ENCODE assay signal across 20 mouse cellular contexts in the genomic region with DNA sequence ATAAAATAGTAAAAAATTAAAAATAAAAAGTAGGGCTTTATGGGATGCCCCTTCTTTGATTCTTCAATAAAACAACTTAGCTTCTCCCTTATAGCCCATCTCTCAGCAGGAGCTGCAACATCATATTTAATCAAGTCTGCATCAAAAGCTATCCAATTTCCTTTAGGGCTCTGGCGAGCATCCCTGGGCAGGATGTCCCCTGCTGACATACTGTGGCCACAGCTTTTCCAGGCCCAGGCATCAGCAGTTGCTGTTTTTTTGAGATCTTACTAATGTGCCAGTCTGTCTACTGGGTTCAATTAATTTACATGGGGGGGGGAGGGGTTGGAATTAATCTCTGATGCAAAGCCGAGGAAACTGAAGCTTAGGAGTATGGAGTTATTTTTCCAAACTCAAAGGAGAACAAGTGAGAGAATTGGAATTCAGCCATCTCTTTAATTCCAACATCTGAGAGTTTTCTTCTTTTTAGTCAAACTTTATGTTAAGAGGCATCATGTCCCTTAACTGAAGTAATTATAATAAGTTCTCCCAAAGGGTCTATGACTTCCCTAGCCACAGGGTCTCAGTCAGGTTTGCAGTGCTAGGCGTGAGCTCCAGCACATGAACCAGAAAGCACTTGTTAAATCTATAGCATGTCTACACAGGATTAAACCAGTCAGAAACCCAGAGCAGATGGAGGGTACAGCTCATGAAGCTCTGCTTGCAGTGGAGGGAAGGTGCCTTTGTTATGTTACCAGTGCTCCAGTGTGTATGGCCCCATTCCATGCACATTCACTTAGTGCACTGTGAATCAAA.
A peak's percentile ranks its signal among the peaks of the same experiment; 100 is the strongest.
DNase-seq lines count a peak whose midpoint lies in the region; ATAC-seq and TF ChIP-seq lines count a peak whose summit lies in the region.
"Had no signal": no experiment of that assay in that cellular context is flagged by ENCODE, and none has a peak within 500 bp of the region (broad histone marks: within the 10 kb centered on the region; RNA-seq: fewer than 3 reads in every experiment).

No protein-coding gene starts in this region.

- no peaks in the 10 kb centered on the region for H3K27me3 ChIP-seq in forebrain, embryonic 16.5 days (replicated peaks; ENCODE audit: control insufficient read depth, insufficient read depth, low read length)
- no peaks in the 10 kb centered on the region for H3K27me3 ChIP-seq in forebrain, embryonic 13.5 days
- H3K27me3 ChIP-seq in heart, adult 2 months (ENCODE audit: control insufficient read depth, insufficient read depth, low read length) = no peaks in the 10 kb centered on the region
- H3K27me3 ChIP-seq in stomach, postnatal 0 days (ENCODE audit: control insufficient read depth, insufficient read depth, low read length) = no peaks in the 10 kb centered on the region
- H3K27me3 ChIP-seq: heart, embryonic 15.5 days; limb, embryonic 12.5 days; midbrain, embryonic 13.5 days had no signal

- H3K9ac ChIP-seq in forebrain, embryonic 16.5 days (replicated peaks; ENCODE audit: low read depth, low read length) = no peak overlapping the region
- H3K9ac ChIP-seq in forebrain, embryonic 13.5 days = no peak overlapping the region
- no peak overlapping the region for H3K9ac ChIP-seq in heart, adult 2 months (ENCODE audit: low read depth, low read length)
- H3K9ac ChIP-seq in stomach, postnatal 0 days (ENCODE audit: low read length) = no peak overlapping the region
- H3K9ac ChIP-seq: heart, embryonic 15.5 days; limb, embryonic 12.5 days; midbrain, embryonic 13.5 days had no signal

- H3K27ac ChIP-seq in forebrain, embryonic 16.5 days (ENCODE audit: low read length) = no peak overlapping the region
- H3K27ac ChIP-seq in forebrain, embryonic 13.5 days = no peak overlapping the region
- no peak overlapping the region for H3K27ac ChIP-seq in heart, adult 2 months
- no peak overlapping the region for H3K27ac ChIP-seq in stomach, postnatal 0 days (replicated peaks)
- H3K27ac ChIP-seq: heart, embryonic 15.5 days; limb, embryonic 12.5 days; midbrain, embryonic 13.5 days had no signal

- DNase-seq in Muller cell, postnatal 12 days (ENCODE audit: inconsistent ontology term) = peak; percentile 31
- peak; percentile 50 to 51 for DNase-seq in cerebellum, adult 18-20 months
- peak; percentile 59 to 71 for DNase-seq in cerebellum, postnatal 25 days
- no peak for DNase-seq in c-Kit-positive CD71-positive TER-119-positive erythroid progenitor cells, embryonic 14.5 days (ENCODE audit: low spot score)
- DNase-seq in heart, adult 2 months = no peak
- no peak for DNase-seq in stomach, postnatal 0 days (ENCODE audit: low spot score)
- DNase-seq: adrenal gland, postnatal 25 days; embryo, embryonic 11 days; heart, postnatal 4 days; kidney, postnatal 36 days; thymus, adult 18-20 months; thymus, postnatal 4 days had no signal

- no peaks in the 10 kb centered on the region for H3K4me1 ChIP-seq in forebrain, embryonic 16.5 days (replicated peaks; ENCODE audit: control insufficient read depth, insufficient read depth, low read length)
- H3K4me1 ChIP-seq in forebrain, embryonic 13.5 days = no peaks in the 10 kb centered on the region
- H3K4me1 ChIP-seq in heart, adult 2 months (ENCODE audit: control insufficient read depth, insufficient read depth, low read length) = no peaks in the 10 kb centered on the region
- no peaks in the 10 kb centered on the region for H3K4me1 ChIP-seq in stomach, postnatal 0 days (replicated peaks; ENCODE audit: control insufficient read depth, insufficient read depth)
- H3K4me1 ChIP-seq: heart, embryonic 15.5 days; midbrain, embryonic 13.5 days had no signal

- WGBS in forebrain, embryonic 16.5 days = 52% methylated on average over 3 of the region's 3 CpGs
- 58% methylated on average over 3 of the region's 3 CpGs for WGBS in forebrain, embryonic 13.5 days
- 66% methylated on average over 3 of the region's 3 CpGs for WGBS in heart, adult 2 months
- WGBS in stomach, postnatal 0 days = 74% methylated on average over 3 of the region's 3 CpGs

- no peak for TF ChIP-seq POLR2A in heart, adult 2 months (IDR thresholded peaks at IDR 0.05; ENCODE audit: insufficient read depth, low read depth, low read length)

- no peaks in the 10 kb centered on the region for H3K36me3 ChIP-seq in forebrain, embryonic 16.5 days (ENCODE audit: control insufficient read depth, insufficient read depth)
- no peaks in the 10 kb centered on the region for H3K36me3 ChIP-seq in forebrain, embryonic 13.5 days (ENCODE audit: poor library complexity, severe bottlenecking)
- H3K36me3 ChIP-seq in heart, adult 2 months (ENCODE audit: control insufficient read depth, insufficient read depth, low read length) = no peaks in the 10 kb centered on the region
- no peaks in the 10 kb centered on the region for H3K36me3 ChIP-seq in stomach, postnatal 0 days (ENCODE audit: control insufficient read depth, insufficient read depth, low read length)
- H3K36me3 ChIP-seq: G1E; heart, embryonic 15.5 days; limb, embryonic 12.5 days; midbrain, embryonic 13.5 days had no signal

- no peaks in the 10 kb centered on the region for H3K9me3 ChIP-seq in forebrain, embryonic 16.5 days (ENCODE audit: control insufficient read depth, low read length)
- no peaks in the 10 kb centered on the region for H3K9me3 ChIP-seq in forebrain, embryonic 13.5 days (replicated peaks)
- H3K9me3 ChIP-seq in stomach, postnatal 0 days (ENCODE audit: control insufficient read depth, low read length) = no peaks in the 10 kb centered on the region
- H3K9me3 ChIP-seq: heart, embryonic 15.5 days; midbrain, embryonic 13.5 days had no signal

- TF ChIP-seq EP300 in heart, adult 2 months (IDR thresholded peaks at IDR 0.05; ENCODE audit: insufficient read depth, low read depth, low read length) = no peak
- TF ChIP-seq EP300 in stomach, postnatal 0 days (optimal IDR thresholded peaks at IDR 0.05) = no peak

- no peak for TF ChIP-seq CTCF in heart, adult 2 months (IDR thresholded peaks at IDR 0.05)
- TF ChIP-seq CTCF in stomach, postnatal 0 days (IDR thresholded peaks at IDR 0.05; ENCODE audit: low read depth) = no peak

- intact Hi-C loops in heart, adult 2 months (cut with DNase I) = no loop called here

- H3K79me2 ChIP-seq in heart, adult 2 months (replicated peaks; ENCODE audit: control insufficient read depth, insufficient read depth, low read length) = no peaks in the 10 kb centered on the region

- no peak overlapping the region for H3K4me3 ChIP-seq in forebrain, embryonic 16.5 days (replicated peaks; ENCODE audit: low read length)
- no peak overlapping the region for H3K4me3 ChIP-seq in forebrain, embryonic 13.5 days
- H3K4me3 ChIP-seq in heart, adult 2 months = no peak overlapping the region
- H3K4me3 ChIP-seq in stomach, postnatal 0 days (ENCODE audit: low read depth, low read length) = no peak overlapping the region
- H3K4me3 ChIP-seq: heart, embryonic 15.5 days; limb, embryonic 12.5 days; midbrain, embryonic 13.5 days; myocyte had no signal

- no peak overlapping the region for H3K4me2 ChIP-seq in forebrain, embryonic 16.5 days (ENCODE audit: low read length)
- H3K4me2 ChIP-seq in forebrain, embryonic 13.5 days = no peak overlapping the region
- H3K4me2 ChIP-seq in stomach, postnatal 0 days (replicated peaks; ENCODE audit: low read depth) = no peak overlapping the region
- H3K4me2 ChIP-seq: heart, embryonic 15.5 days; limb, embryonic 12.5 days; midbrain, embryonic 13.5 days had no signal

- 0 out of 2 replicates have a peak, but pooled peaks have one; percentile 38 for ATAC-seq in forebrain, embryonic 16.5 days
- no peak for ATAC-seq in forebrain, embryonic 13.5 days
- no peak for ATAC-seq in stomach, postnatal 0 days (ENCODE audit: low FRiP score, low TSS enrichment)
- ATAC-seq: lung, postnatal 0 days; midbrain, embryonic 13.5 days had no signal

Comparison
In these comparisons a context has a peak if more than half of its experiments do, and no peak if none do; other contexts are left out.
1. DNase-seq: peak in Muller cell, postnatal 12 days (single experiment), cerebellum, adult 18-20 months (2 of 2) and cerebellum, postnatal 25 days (2 of 2); none in c-Kit-positive CD71-positive TER-119-positive erythroid progenitor cells, embryonic 14.5 days (single experiment), heart, adult 2 months (0 of 2) and stomach, postnatal 0 days (single experiment).